Mouse (Mus musculus) adrenal gland, postnatal 36 days (tissue): Measurements from ENCODE around the gene Lbh. TPM values are rescaled to one million over a fixed set of nuclear protein-coding genes. Genes with fewer than 3 reads are reported as not detected.

Source experiments
- DNase-seq, 2 experiments: peaks; one replicate each; pipeline ENCODE4 v3.0.0; 2021; ENCODE audit warnings: mixed read lengths in 1 of 2
- total RNA-seq, 2 experiments: library from RNA; stranded (reverse); gene quantifications; 2 replicates each; pipeline ENCODE4 v1.2.3; 2021

Lbh gene
- total RNA-seq, 2 experiments from 2014 or later, result 24.2 to 29.8 TPM

- DNase-seq, result no peak
Observed at GRCm38 (mm10) chr17:72973041-72973440, 54.9 kb downstream of the Lbh start.

GRCm38 (mm10) chr17:72976258-72977231, 58.4 kb downstream of the Lbh start:
- no peak for DNase-seq

- DNase-seq, result no peak
Observed at GRCm38 (mm10) chr17:72977616-72978015, 59.5 kb downstream of the Lbh start.

GRCm38 (mm10) chr17:72982156-72982555, 64.1 kb downstream of the Lbh start:
- DNase-seq, result peak; percentile 64 to 67

GRCm38 (mm10) chr17:72983471-72983870, 65.4 kb downstream of the Lbh start:
- DNase-seq, result peak in 1 of 2 experiments; percentile 25

GRCm38 (mm10) chr17:72989025-72989424, 70.9 kb downstream of the Lbh start:
- DNase-seq, result no peak

Other genes starting within 250 kb of the Lbh start
- gene Ypel5, start 81.9 kb upstream of the Lbh start, total RNA-seq, result 10 to 100 TPM; 73.2 to 75.3 TPM
- gene Lclat1, start 189.7 kb downstream of the Lbh start, total RNA-seq, result 10 to 100 TPM; 39.4 to 48.0 TPM